Mouse (Mus musculus): ENCODE measurements around the gene Ssbp3.

Ssbp3 gene

GRCm38 (mm10) chr4:107048568-107049162 lies 138.2 kb downstream of the Ssbp3 start:
- DNase-seq (ENCODE audit: low read depth, low spot score): no peak

DNA sequence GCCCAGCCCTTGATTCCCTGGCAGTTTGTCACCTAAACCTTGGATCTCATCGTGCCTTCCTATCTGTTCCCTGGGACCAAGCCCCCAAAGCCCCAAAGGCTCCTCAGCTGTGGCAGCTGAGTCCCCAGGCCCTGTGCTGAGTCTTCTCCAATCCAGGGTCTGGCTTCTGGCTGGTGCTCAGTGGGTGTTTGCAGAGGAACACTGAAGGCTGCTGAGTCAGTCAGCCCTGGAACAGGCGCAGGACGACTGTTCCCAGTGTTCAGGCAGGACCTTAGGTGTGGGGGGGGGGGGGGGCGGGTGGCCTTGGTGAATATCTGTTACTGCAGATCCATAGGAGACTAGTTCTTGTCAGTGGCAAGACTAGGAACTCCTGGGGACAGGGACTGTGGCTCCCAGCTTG lies 141.4 kb downstream of the Ssbp3 start:
- no peak for DNase-seq (ENCODE audit: low read depth, low spot score)

DNA sequence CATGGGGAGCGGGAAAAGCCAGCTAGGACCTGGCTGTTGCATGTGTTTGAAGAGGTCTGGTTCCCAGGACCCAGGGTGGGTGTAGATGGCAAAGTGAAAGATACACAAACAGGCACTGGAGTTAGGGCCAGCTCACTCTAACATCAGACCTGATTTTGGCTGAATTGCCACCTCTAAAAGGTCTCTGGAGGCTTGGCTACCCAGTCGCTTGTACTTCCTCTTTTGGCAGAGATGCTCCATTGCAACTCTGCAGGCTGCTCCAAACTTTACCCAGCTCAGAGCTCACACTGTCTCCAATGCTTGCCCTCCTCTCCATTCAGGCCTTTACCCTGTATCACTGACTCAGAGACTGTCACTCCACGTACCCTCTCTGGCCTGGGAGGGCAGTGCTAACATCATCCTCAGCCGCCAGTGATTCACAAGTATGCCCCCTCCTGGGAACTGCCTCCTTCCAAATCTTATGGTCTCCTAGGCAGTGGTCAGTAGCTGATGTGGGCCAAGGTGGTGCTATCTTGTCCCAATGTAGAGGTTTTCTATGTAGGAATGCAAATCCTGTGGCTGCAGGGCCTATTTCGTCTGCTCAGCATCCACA lies 142.6 kb downstream of the Ssbp3 start:
- DNase-seq (ENCODE audit: low read depth, low spot score): no peak

- DNase-seq (ENCODE audit: low read depth, low spot score): no peak
Measured at GRCm38 (mm10) chr4:107056088-107056487, 145.6 kb downstream of the Ssbp3 start.

DNA sequence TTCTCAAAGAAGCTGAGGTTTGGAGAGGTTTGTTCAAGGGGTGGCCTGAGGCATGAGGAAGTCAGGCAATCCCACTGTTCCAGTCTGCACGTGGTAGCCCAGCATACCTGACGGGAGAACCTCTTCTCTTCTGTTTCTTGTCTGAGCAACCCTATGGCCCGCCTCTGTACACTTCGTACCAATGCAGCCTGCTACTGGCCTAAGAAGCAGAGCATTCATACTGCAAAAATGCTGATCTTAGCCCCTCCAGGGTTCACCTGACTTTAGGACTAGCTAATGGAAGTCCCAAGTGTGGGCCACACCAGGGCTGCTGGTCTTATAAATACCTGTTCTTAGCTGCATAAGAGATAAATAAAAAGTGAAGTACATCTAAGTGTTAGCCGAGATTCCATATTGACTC lies 147.8 kb downstream of the Ssbp3 start:
- DNase-seq (ENCODE audit: low read depth, low spot score): no peak

- DNase-seq (ENCODE audit: low read depth, low spot score): no peak
Measured at GRCm38 (mm10) chr4:107058781-107059180, 148.3 kb downstream of the Ssbp3 start.

DNA sequence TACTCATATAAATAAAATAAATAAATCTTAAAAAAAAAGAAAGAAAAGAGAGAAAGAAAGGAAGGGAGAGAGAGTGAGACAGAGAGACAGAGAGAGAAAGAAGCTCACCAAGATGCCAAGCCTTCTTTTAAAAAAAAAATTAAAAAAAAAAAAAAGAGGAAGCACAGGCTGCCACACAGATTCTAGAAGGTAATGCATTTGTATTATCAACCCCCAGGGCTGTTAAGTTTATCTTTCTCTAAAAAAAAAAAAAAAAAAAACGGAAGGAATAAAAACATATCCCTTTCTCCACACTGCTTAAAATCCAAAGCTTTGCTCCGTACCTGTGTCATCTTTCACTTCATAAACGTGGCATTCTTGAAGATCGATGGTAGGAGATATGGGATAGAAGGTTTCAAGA lies 151.1 kb downstream of the Ssbp3 start:
- no peak for DNase-seq (ENCODE audit: low read depth, low spot score)

DNA sequence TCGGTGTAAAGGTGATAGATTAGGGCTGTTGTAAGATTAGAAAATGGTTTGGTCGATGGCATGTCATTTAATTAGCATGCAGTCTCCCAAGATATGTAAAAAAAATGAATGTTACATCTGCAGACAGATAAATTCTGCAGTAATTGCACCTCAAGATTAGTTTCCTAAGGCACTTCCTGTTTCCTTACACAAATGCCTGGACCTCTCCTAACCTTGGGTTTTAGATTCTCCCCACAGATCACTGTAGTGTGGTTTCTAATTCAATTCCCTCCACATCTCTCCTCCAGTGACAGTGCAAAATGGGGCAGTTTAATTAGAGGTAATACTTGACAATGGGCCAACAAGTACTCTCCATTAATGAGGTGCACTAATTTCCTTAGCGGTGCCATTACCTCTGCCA lies 152.7 kb downstream of the Ssbp3 start:
- no peak for DNase-seq (ENCODE audit: low read depth, low spot score)

GRCm38 (mm10) chr4:107064394-107065098 lies 154.0 kb downstream of the Ssbp3 start:
- DNase-seq (ENCODE audit: low read depth, low spot score): no peak

- DNase-seq (ENCODE audit: low read depth, low spot score): peak; percentile 94
Measured at GRCm38 (mm10) chr4:107066252-107067124, 156.0 kb downstream of the Ssbp3 start, which contains the start of the genes Mrpl37 and Cyb5rl. Mrpl37 (minus strand) TSS chr4:107066868. Cyb5rl (plus strand) TSS chr4:107066988.

GRCm38 (mm10) chr4:107067151-107067840 lies 156.8 kb downstream of the Ssbp3 start:
- DNase-seq (ENCODE audit: low read depth, low spot score): no peak

GRCm38 (mm10) chr4:107072343-107072742 lies 161.8 kb downstream of the Ssbp3 start:
- no peak for DNase-seq (ENCODE audit: low read depth, low spot score)

- peak; percentile 71 for DNase-seq (ENCODE audit: low read depth, low spot score)
Measured at GRCm38 (mm10) chr4:107075456-107075855, 165.0 kb downstream of the Ssbp3 start.

DNA sequence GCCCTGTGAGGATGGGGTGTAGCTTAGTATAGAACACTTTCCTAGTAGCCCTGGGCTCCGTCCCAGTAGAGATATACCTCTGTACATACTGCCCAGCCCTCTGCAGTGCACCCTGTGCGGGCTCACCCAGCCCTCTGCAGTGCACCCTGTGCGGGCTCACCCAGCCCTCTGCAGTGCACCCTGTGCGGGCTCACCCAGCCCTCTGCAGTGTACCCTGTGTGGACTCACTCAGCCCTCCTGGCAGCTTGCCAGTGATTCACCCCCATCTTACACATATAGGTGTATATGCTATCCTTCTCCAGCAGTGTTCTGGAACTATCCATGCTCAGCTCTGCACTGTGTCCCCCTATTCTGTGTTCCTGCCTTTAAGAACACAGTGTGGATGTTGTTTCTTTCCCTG lies 168.4 kb downstream of the Ssbp3 start:
- no peak for DNase-seq (ENCODE audit: low read depth, low spot score)

GRCm38 (mm10) chr4:107079716-107080115 lies 169.2 kb downstream of the Ssbp3 start:
- no peak for DNase-seq (ENCODE audit: low read depth, low spot score)

DNA sequence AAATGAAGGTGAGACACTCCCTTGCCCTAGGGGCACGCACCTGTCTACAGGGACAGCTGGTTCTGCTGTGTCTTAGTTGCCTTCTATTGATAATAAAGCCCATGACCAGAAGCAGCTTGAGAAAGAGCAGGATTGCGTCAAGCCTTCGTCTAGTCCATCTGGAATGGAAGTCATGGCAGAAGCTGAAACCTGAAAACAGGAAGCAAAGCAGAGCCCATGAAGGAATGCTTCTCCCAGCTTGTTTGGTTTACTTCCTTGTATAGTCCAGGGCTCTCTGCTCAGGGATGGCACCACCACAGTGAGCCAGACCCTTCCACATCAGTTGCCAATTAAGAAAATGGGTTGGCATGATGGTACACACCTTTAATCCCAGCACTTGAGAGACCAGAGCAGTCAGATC lies 171.7 kb downstream of the Ssbp3 start:
- DNase-seq (ENCODE audit: low read depth, low spot score): no peak

DNA sequence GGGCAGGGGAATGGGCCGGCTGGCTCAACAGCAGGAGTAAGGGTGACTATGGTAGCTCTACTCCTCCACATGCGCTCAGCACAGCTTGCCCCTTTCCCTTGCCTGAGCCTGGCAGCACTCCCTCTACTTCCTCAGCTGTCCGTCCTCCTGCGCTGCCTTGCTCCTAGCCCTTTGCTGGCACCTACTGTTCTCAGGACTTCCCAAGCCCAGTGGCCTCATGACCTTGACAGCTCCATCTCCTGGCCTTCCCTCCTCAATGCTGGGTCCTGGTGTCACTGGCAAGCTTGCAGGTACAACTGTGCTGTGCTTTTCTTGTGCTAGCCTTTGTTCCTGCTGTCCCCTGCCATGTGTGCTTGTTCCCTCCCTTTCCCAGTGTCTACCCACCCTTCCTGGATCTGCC lies 172.6 kb downstream of the Ssbp3 start:
- DNase-seq (ENCODE audit: low read depth, low spot score): no peak

- no peak for DNase-seq (ENCODE audit: low read depth, low spot score)
Measured at GRCm38 (mm10) chr4:107084343-107084742, 173.8 kb downstream of the Ssbp3 start.

- DNase-seq (ENCODE audit: low read depth, low spot score): peak; percentile 33
Measured at GRCm38 (mm10) chr4:107084858-107085257, 174.4 kb downstream of the Ssbp3 start.

DNA sequence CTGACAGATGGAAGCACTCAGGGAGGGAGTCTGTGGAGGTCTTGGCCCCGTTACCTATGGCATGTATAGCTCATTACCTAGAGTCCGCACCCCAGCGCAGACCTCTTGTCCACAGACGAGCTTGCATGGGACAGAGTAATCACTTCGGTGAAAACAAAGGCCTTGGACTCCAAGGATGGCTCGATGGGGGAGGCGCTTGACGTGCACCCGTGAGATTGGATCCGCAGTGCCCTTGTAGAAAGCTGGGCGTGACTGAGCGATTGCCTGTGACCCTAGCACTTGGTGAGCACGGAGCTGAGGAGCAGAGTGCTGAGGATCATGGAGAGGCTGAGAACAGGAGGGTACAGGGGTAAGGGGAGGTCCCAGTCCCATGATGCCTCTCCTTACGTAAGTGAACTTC lies 181.2 kb downstream of the Ssbp3 start:
- DNase-seq (ENCODE audit: low read depth, low spot score): no peak

DNA sequence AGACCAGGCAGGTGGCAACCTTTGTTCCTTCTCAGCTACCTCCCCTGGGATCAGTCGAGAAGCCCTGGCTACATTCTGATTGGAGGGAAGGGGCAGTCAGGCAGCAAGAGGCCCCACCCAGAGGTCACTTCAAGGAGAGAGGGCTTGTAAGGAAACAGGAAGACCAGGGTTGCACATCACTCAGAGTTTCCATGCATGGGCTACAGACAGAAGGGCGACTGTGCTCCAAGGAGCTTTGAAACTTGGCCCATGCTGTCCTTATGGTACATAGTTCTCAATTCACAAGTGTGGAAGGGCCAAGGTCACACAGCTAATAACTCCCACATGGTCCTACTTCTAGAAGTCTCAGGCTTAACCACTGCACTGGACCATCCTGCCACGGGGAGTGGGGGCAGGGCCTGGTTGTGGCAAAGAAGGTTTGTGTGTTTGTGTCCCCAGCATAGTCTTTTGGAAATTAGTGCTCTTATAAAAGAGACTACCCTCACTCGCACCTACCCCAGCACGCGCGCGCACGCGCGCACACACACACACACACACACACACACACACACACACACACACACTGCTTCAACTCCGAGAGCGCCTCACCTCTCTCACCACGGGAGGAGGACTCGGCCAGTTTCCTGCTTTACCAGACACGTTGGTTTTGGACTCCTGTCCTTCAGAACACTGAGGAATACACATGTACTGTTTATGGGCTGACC lies 184.1 kb downstream of the Ssbp3 start:
- DNase-seq (ENCODE audit: low read depth, low spot score): no peak
